Mouse (Mus musculus) layer of hippocampus, postnatal 25 days (tissue): ENCODE measurements around the gene Sox18. TPM values are rescaled to one million over a fixed set of nuclear protein-coding genes. Genes with fewer than 3 reads are reported as not detected.

Source experiments
- DNase-seq, 2 experiments: peaks; one replicate each; pipeline ENCODE4 v3.0.0; 2022; ENCODE audit warnings: mixed read lengths in 2 of 2, low spot score in 1 of 2; ENCODE audit errors: extremely low spot score in 1 of 2
- total RNA-seq, 2 experiments: library from RNA; stranded (reverse); gene quantifications; 2 replicates each; pipeline ENCODE4 v1.2.3; 2021

Sox18 gene
- total RNA-seq, 2 experiments from 2014 or later = 10.6 to 14.8 TPM

GRCm38 (mm10) chr2:181653523-181653922 lies 17.9 kb downstream of the Sox18 start:
- DNase-seq = no peak

- no peak for DNase-seq
Measured at GRCm38 (mm10) chr2:181653065-181653464, 18.4 kb downstream of the Sox18 start.

- no peak for DNase-seq
Measured at GRCm38 (mm10) chr2:181648926-181649325, 22.5 kb downstream of the Sox18 start.

- no peak for DNase-seq
Measured at GRCm38 (mm10) chr2:181646626-181647472, 24.6 kb downstream of the Sox18 start.

- DNase-seq = no peak
Measured at GRCm38 (mm10) chr2:181645666-181646065, 25.8 kb downstream of the Sox18 start.

- DNase-seq = no peak
Measured at GRCm38 (mm10) chr2:181644361-181644760, 27.1 kb downstream of the Sox18 start.

GRCm38 (mm10) chr2:181635865-181636264 lies 35.6 kb downstream of the Sox18 start:
- no peak for DNase-seq

- DNase-seq = no peak
Measured at GRCm38 (mm10) chr2:181632624-181633023, 38.8 kb downstream of the Sox18 start.

- DNase-seq = no peak
Measured at GRCm38 (mm10) chr2:181628471-181628870, 43.0 kb downstream of the Sox18 start.

GRCm38 (mm10) chr2:181623401-181623800 lies 48.0 kb downstream of the Sox18 start:
- DNase-seq = no peak

Other genes starting within 250 kb of the Sox18 start
- gene Zbtb46, start 212.2 kb downstream of the Sox18 start, total RNA-seq = 1 to 10 TPM; 6.7 to 7.3 TPM
- not detected for gene Abhd16b, start 178.4 kb downstream of the Sox18 start, total RNA-seq
- 10 to 100 TPM; 75.4 to 79.1 TPM for gene Tpd52l2, start 174.5 kb downstream of the Sox18 start, total RNA-seq
- 100 to 1,000 TPM; 272 to 281 TPM for gene Dnajc5, start 151.2 kb downstream of the Sox18 start, total RNA-seq
- 10 to 100 TPM; 53.3 to 73.1 TPM for gene Uckl1, start 86.7 kb downstream of the Sox18 start, total RNA-seq
- 10 to 100 TPM; 57.9 to 58.8 TPM for gene Prpf6, start 79.8 kb downstream of the Sox18 start, total RNA-seq
- 100 to 1,000 TPM in 1 of 2 experiments, 10 to 100 TPM in 1; 82.8 to 114 TPM for gene Zfp512b, start 78.8 kb downstream of the Sox18 start, total RNA-seq
- gene Samd10, start 72.4 kb downstream of the Sox18 start, total RNA-seq = 10 to 100 TPM; 11.7 to 14.2 TPM
- gene Gm29797, start 14.6 kb downstream of the Sox18 start, total RNA-seq = 1 to 10 TPM in 1 of 2 experiments, under 1 TPM in 1; 0.49 to 1.0 TPM
- gene Tcea2, start 8.7 kb upstream of the Sox18 start, total RNA-seq = 10 to 100 TPM; 53.7 to 65.7 TPM
- gene Rgs19, start 22.3 kb upstream of the Sox18 start, total RNA-seq = 10 to 100 TPM; 32.2 to 39.5 TPM
- gene Lkaaear1, start 26.8 kb upstream of the Sox18 start, total RNA-seq = not detected
- 10 to 100 TPM; 44.6 to 52.6 TPM for gene Oprl1, start 43.4 kb upstream of the Sox18 start, total RNA-seq
- 10 to 100 TPM; 26.4 to 34.5 TPM for gene Myt1, start 91.7 kb upstream of the Sox18 start, total RNA-seq
- 10 to 100 TPM; 84.9 to 86.9 TPM for gene Pcmtd2, start 166.2 kb upstream of the Sox18 start, total RNA-seq
- gene Polr3k, start 192.7 kb upstream of the Sox18 start, total RNA-seq = 10 to 100 TPM; 26.0 to 27.9 TPM